Mouse (Mus musculus) heart, postnatal 25 days (tissue): ENCODE results near the gene Abhd5. TPM values are rescaled to one million over a fixed set of nuclear protein-coding genes. Genes with fewer than 3 reads are reported as not detected.
A peak's percentile ranks its signal among the peaks of the same experiment; 100 is the strongest.
"Not testable (repeated sequence)": the region's sequence is repeated elsewhere in the genome, so short reads cannot be mapped to it uniquely, and the experiment has no call there.

ENCODE experiments used
- DNase-seq: peaks from one replicate; pipeline ENCODE4 v3.0.0; 2022; ENCODE audit warnings: low spot score
- intact Hi-C: fragments of 180-260 bp; cut with DNase I; formaldehyde crosslinking; loops from one replicate; pipeline ENCODE4 v1.15.1; 2025
- total RNA-seq, 2 experiments: library from RNA; stranded (reverse); gene quantifications; 2 replicates each; pipeline ENCODE4 v1.2.3; 2021

Gene Abhd5
- 10 to 100 TPM; 62.2 to 64.2 TPM for total RNA-seq

- DNase-seq, result peak; percentile 95
- intact Hi-C loops, result loop anchor here (5.0 kb wide), 1 partner anchor 39 kb away; no protein-coding TSS in a partner anchor
Measured at GRCm38 (mm10) chr9:122351303-122352024, at the start of gene Abhd5. Abhd5 (plus strand) TSS chr9:122351608.

DNA sequence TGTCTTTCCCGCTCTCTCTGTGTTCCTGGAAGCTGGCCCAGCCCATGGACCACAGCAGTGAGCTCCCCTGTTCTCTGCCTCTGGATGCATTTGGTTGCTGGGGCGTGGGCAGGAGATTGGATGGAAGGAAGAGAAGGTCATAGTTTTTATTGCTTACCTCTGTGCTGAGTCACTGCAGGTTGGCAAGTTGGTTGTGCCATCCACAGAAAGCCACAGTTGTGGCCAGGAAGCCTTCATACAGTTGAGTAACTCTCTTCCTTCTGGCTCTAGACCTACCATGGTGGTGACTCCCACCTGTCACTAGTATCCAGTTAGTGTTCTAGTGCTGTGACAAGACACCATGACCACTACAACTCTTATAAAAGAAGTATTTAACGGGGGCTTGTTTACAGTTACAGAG is 46.1 kb upstream of the Abhd5 start:
- intact Hi-C loops, result no loop called here

DNA sequence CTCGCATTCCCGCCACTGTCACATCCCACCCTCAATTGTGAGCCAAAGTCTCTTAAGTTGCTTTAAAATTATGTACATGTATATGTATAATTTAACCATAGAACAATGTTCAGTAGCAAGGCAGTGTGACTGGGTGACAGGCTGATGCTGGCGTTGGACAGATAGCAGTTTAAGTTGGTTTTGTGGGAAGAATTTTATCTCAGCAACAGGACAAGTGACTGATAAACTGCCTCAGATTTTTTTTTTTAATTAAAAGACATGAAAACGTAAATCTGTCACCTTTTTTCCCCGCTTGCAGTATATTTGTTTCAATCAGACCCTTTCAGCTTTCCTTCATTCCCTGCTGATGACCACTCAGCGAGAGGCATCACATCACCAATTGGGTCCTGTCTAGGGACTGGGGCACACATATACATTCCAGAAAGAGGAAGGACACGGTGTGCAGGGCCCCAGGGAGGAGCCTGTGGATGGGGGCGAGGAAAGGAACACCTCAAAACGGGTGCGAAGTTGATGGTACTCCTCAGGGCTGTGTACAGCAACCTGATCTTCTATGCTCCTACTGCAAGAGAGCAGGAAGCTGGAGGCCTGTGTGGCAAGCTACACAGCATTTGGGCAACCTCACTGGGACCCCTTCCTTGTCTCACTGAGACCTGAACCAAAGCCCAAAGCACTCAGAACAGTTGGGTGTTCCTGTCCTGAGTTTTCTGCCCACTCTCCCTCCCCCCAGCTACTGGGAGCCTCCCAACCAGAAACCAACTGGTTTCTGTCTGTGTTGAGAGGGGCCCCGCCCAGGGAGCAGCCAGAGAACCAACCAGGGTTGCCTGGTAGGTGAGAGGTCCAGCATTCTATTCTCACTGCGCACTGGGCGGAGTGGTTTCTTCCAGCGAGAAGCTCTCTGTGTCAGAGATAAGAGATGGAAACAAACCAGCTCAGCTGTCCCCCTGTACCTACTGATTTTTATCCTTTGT is 42.1 kb upstream of the Abhd5 start:
- no peak for DNase-seq
- intact Hi-C loops, result no loop called here

More for the DNA sequence above, 46.1 kb upstream of the Abhd5 start:
- no peak for DNase-seq

GRCm38 (mm10) chr9:122310613-122311049 is 40.8 kb upstream of the Abhd5 start:
- intact Hi-C loops, result loop anchor here (1.0 to 5.0 kb wide), 4 partner anchors 19 to 293 kb away; partner anchors contain the start of gene Abhd5
- peak; percentile 48 for DNase-seq

DNA sequence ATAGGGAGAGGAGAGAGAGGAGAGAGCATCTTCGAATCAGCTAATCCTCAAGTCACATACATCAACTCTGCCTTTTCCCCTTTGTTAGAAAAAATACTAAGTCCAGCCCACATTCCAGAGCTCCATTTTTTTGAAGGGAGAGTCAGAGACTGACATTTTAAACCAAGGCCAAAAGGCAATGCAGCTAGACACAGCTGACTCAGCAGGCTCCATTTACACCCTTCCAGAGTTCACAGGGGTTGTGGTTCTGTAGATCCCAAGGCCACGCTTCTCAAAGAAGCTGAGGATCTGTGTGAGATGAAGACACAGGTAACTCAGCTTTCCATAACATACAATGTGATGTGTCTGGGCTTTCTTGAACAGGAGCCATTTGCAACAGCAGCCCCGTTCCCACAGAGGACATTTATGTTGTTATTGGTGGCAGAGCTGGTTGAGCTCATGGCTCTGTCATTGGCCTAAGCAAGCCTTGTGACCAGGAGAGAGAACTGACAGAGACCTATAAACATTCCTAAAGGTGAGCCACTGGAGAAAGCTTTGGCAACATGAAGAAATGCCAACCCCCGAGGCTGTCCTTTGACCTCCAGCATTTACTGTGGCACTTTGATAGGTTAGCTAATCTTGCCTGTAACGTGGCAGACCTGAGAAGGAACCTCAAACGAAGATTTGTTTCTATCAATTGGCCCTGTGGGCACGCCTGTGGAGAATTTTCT is 40.2 kb upstream of the Abhd5 start:
- intact Hi-C loops, result loop anchor here (5.0 kb wide), 2 partner anchors 41 to 294 kb away; partner anchors contain the start of gene Abhd5
- DNase-seq, result no peak

- no peak for DNase-seq
- intact Hi-C loops, result loop anchor here (5.0 kb wide), 2 partner anchors 40 to 295 kb away; partner anchors contain the start of gene Abhd5
Measured at GRCm38 (mm10) chr9:122312296-122312990, 39.0 kb upstream of the Abhd5 start.

DNA sequence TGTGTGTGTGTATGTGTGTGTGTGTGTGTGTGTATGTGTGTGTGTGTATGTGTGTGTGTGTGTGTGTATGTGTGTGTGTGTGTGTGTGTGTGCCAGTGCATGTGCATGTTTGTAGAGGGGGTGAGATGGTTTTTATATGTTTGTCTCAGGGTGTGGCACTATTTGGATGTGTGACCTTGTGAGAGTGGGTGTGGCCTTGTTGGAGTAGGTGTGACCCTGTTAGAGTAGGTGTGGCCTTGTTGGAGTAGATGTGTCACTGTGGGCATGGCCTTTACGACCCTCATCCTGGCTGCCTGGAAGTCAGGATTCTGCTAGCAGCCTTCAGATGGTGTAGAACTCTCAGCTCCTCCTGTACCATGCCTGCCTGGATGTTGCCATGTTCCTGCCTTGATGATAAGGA is 38.3 kb upstream of the Abhd5 start:
- intact Hi-C loops, result loop anchor here (5.0 kb wide), 2 partner anchors 39 to 296 kb away; partner anchors contain the start of gene Abhd5

GRCm38 (mm10) chr9:122314386-122314785 is 37.0 kb upstream of the Abhd5 start:
- DNase-seq, result no peak
- intact Hi-C loops, result loop anchor here (5.0 kb wide), 2 partner anchors 38 to 297 kb away; partner anchors contain the start of gene Abhd5

More for the DNA sequence above, 38.3 kb upstream of the Abhd5 start:
- not testable (repeated sequence) for DNase-seq

GRCm38 (mm10) chr9:122314942-122315341 is 36.5 kb upstream of the Abhd5 start:
- intact Hi-C loops, result loop anchor here (5.0 kb wide), 2 partner anchors 37 to 298 kb away; partner anchors contain the start of gene Abhd5

GRCm38 (mm10) chr9:122315501-122315900 is 35.9 kb upstream of the Abhd5 start:
- intact Hi-C loops, result no loop called here
- no peak for DNase-seq

More at GRCm38 (mm10) chr9:122314942-122315341, 36.5 kb upstream of the Abhd5 start:
- DNase-seq, result no peak

DNA sequence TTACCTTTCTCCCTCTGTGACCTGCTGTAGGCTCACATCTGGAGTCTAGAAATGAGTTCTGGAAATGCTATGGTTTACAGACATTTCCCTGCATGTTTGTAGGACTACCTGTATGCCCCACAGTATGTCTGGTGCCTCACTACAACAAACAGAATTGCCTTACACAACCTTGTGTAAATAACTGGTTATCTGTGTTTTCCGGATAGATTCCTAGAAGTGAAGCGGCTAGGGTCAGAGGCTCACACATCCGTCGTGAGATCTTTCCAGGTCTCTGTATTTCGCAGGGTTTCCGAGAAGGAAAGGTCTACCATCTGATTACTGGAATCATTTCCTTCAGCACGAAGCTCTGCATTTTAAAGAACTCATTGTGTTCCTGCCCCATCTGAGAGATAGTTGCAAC is 34.8 kb upstream of the Abhd5 start:
- intact Hi-C loops, result no loop called here

GRCm38 (mm10) chr9:122320626-122321025 is 30.8 kb upstream of the Abhd5 start:
- no peak for DNase-seq
- intact Hi-C loops, result no loop called here

More for the DNA sequence above, 34.8 kb upstream of the Abhd5 start:
- DNase-seq, result no peak

- intact Hi-C loops, result no loop called here
- DNase-seq, result no peak
Measured at GRCm38 (mm10) chr9:122322356-122322755, 29.1 kb upstream of the Abhd5 start.

- intact Hi-C loops, result no loop called here
- no peak for DNase-seq
Measured at GRCm38 (mm10) chr9:122325996-122326395, 25.4 kb upstream of the Abhd5 start.

DNA sequence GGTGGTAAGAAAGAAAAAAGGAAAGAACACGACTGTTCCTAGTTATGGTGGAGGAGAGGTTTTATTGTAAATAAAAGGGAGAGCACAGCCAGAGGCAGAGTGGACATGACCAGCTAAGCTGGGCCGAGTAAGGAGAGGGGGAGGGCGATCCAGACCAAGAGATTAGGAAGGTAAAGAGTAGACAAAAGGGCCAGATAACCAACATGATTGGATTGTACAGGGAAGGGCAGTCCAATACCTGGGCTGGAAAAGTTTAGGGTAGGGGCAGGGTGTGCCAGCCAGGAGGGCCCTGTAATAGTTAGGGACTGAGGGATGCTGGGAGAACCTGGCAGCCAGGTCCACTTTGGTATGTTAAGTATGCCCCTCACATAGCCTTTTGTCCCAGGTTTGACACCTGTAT is 23.2 kb upstream of the Abhd5 start:
- no peak for DNase-seq

DNA sequence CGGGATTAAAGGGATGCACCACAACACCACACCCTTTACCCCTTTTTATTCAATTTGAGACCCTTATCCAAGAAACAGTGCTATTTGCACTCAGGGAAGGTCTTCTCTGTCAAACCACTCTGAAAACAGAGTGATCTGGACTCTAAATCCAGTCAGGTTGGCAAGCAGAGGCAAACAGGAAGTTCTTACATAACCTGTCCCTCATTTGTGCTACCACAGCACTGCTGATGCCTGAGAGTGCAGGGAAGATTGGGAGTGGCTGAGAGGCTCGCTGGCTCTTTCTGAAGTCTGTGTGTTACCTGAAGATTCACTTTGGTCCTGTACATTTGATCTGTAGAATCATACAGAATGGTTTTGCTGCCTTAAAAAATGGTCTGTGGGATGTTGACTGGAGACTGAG is 14.7 kb upstream of the Abhd5 start:
- intact Hi-C loops, result no loop called here
- DNase-seq, result no peak

More for the DNA sequence above, 23.2 kb upstream of the Abhd5 start:
- intact Hi-C loops, result no loop called here

DNA sequence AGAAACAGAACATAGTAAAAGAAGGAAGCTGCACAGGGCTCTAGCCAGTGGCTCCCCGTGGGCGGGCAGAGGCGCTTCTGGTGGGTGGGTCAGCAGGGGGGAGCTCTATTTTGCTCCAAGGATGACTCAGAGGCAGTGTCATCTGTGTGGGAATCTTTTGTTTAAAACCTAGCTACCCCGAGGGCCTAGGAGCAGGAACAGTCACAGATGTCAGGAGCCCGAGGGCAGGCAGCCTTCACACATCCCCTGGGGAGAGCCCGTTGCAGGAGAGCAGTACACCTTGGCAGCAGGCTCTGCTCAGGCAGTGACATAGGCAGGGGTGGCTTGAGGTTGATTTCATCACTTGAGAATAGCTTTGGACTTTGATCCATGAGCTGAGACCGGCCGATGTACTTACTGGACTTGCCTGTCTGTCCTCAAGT is 13.9 kb upstream of the Abhd5 start:
- no peak for DNase-seq
- intact Hi-C loops, result no loop called here

GRCm38 (mm10) chr9:122339972-122340371 is 11.4 kb upstream of the Abhd5 start:
- no peak for DNase-seq
- intact Hi-C loops, result no loop called here

DNA sequence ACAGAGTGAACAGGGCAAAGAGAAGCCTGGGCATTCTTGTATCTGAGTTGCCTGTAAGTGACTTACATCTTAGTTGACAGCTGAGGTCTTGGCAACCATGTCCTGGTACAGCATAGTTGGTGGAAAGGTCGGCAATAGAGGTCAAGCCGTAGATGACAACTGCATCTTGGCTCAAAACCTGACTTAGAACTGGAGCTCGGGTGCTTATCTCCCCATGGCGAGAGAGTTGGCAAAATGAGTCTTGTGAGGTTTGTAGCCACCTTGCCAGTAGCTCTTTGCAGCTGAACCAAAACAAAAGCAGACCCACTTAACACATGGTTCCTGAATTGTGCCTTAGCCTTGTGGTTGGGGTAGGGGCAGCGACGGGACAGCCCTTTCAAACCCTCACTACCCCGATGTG is 8.0 kb upstream of the Abhd5 start:
- DNase-seq, result no peak
- intact Hi-C loops, result no loop called here
